Mouse (Mus musculus): ENCODE data around the gene Krt2. TPM values are rescaled to one million over a fixed set of nuclear protein-coding genes. Genes with fewer than 3 reads are reported as not detected.

Krt2 gene
- polyA plus RNA-seq, 1 experiment from 2014 or later = not detected

- H3K9ac ChIP-seq (replicated peaks) = no peak overlapping the region
- H3K27ac ChIP-seq (replicated peaks) = no peak overlapping the region
- no peak overlapping the region for H3K4me2 ChIP-seq (replicated peaks)
- H3K4me3 ChIP-seq = no peak overlapping the region
- no peaks in the 10 kb centered on the region for H3K4me1 ChIP-seq
- ATAC-seq (ENCODE audit: low FRiP score, low read depth) = no peak
- no peaks in the 10 kb centered on the region for H3K36me3 ChIP-seq
- H3K9me3 ChIP-seq = no peaks in the 10 kb centered on the region
- H3K27me3 ChIP-seq = no peaks in the 10 kb centered on the region
- WGBS = 60% methylated on average over 8 of the region's 8 CpGs
Measured at GRCm38 (mm10) chr15:101770226-101770625, 47.7 kb downstream of the Krt2 start.

Other genes with a start within 250 kb of the Krt2 start
- not detected in 2 replicates for gene Krt75, start 244.3 kb downstream of the Krt2 start, polyA plus RNA-seq (2016; fragmentation: Nextera tagmentation; extraction: Ambion mirVana)
- not detected in 2 replicates for gene Gm5414, start 190.0 kb downstream of the Krt2 start, polyA plus RNA-seq (2016; fragmentation: Nextera tagmentation; extraction: Ambion mirVana)
- gene Gm5478, start 170.8 kb downstream of the Krt2 start, polyA plus RNA-seq (2016; fragmentation: Nextera tagmentation; extraction: Ambion mirVana) = not detected in 2 replicates
- gene Krt6b, start 137.9 kb downstream of the Krt2 start, polyA plus RNA-seq (2016; fragmentation: Nextera tagmentation; extraction: Ambion mirVana) = not detected in 2 replicates
- not detected in 2 replicates for gene Krt6a, start 123.9 kb downstream of the Krt2 start, polyA plus RNA-seq (2016; fragmentation: Nextera tagmentation; extraction: Ambion mirVana)
- 5.3 and 7.9 TPM in 2 replicates for gene Krt5, start 105.3 kb downstream of the Krt2 start, polyA plus RNA-seq (2016; fragmentation: Nextera tagmentation; extraction: Ambion mirVana)
- not detected in 2 replicates for gene Krt71, start 75.1 kb downstream of the Krt2 start, polyA plus RNA-seq (2016; fragmentation: Nextera tagmentation; extraction: Ambion mirVana)
- gene Krt72, start 31.7 kb downstream of the Krt2 start, polyA plus RNA-seq (2016; fragmentation: Nextera tagmentation; extraction: Ambion mirVana) = not detected in 2 replicates
- gene Krt73, start 15.8 kb downstream of the Krt2 start, polyA plus RNA-seq (2016; fragmentation: Nextera tagmentation; extraction: Ambion mirVana) = 0.34 TPM in 2 replicates
- 2.3 and 4.6 TPM in 2 replicates for gene Krt1, start 32.6 kb upstream of the Krt2 start, polyA plus RNA-seq (2016; fragmentation: Nextera tagmentation; extraction: Ambion mirVana)
- gene Krt77, start 51.5 kb upstream of the Krt2 start, polyA plus RNA-seq (2016; fragmentation: Nextera tagmentation; extraction: Ambion mirVana) = not detected in 2 replicates
- gene Krt76, start 74.8 kb upstream of the Krt2 start, polyA plus RNA-seq (2016; fragmentation: Nextera tagmentation; extraction: Ambion mirVana) = not detected in 2 replicates
- gene Krt4, start 106.6 kb upstream of the Krt2 start, polyA plus RNA-seq (2016; fragmentation: Nextera tagmentation; extraction: Ambion mirVana) = not detected in 2 replicates
- 0.14 and 0.27 TPM in 2 replicates for gene Krt79, start 122.2 kb upstream of the Krt2 start, polyA plus RNA-seq (2016; fragmentation: Nextera tagmentation; extraction: Ambion mirVana)
- not detected in 2 replicates for gene Krt78, start 136.1 kb upstream of the Krt2 start, polyA plus RNA-seq (2016; fragmentation: Nextera tagmentation; extraction: Ambion mirVana)
- 6.2 and 8.4 TPM in 2 replicates for gene Krt8, start 186.3 kb upstream of the Krt2 start, polyA plus RNA-seq (2016; fragmentation: Nextera tagmentation; extraction: Ambion mirVana)
- 3.2 and 4.3 TPM in 2 replicates for gene Krt18, start 210.0 kb upstream of the Krt2 start, polyA plus RNA-seq (2016; fragmentation: Nextera tagmentation; extraction: Ambion mirVana)